Mouse (Mus musculus) gonadal fat pad, adult 2 months (tissue): ENCODE measurements around the gene Sec31a. TPM values are rescaled to one million over a fixed set of nuclear protein-coding genes. Genes with fewer than 3 reads are reported as not detected.

Source experiments
- DNase-seq: peaks from one replicate; pipeline ENCODE4 v3.0.0-alpha.2; 2012; ENCODE audit warnings: low read depth
- polyA plus RNA-seq: library from polyadenylated mRNA; depleted of rRNA; stranded (reverse); fragments of >200 nt; gene quantifications from 2 replicates; pipeline ENCODE4 v1.2.3, GENCODE M21; 2012

Sec31a gene
- polyA plus RNA-seq, 1 experiment, result 342 TPM

DNA sequence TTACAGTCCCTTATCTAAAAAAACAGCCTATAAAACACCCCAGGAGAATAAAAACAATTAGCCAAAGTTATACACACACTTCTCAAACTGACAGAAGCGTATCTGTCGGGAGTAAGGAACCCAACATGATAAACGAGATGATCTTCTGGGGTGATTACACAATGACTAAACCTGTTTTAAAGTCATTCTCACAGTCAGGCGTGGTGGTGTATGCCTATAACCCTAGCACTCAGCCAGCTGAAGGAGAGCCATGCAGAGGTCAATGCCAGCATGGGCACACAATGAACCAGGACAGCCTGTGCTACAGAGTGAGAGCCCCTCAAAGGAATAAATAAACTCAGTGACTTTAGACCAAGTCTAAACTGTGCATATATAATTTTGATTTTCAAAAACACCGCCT is 7.5 kb downstream of the Sec31a start:
- no peak for DNase-seq

DNA sequence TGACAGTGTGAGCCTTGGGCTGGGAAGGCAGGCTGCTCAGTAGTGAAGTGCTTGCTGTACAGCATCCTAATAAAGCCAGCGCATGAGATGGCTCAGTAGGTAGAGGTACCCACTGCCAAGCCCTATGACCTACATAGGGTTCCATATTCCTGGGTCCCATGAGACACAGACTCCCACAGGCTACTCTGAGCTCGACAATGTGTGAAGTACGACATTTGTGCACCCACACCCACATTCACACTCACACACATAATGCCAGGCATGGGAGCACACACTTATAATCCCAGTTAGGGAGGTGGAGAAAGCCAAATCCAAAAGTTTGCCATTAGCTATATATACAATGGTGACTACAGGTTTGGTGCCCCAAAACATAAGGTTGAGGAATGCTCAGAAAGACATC is 19.3 kb downstream of the Sec31a start:
- no peak for DNase-seq

DNA sequence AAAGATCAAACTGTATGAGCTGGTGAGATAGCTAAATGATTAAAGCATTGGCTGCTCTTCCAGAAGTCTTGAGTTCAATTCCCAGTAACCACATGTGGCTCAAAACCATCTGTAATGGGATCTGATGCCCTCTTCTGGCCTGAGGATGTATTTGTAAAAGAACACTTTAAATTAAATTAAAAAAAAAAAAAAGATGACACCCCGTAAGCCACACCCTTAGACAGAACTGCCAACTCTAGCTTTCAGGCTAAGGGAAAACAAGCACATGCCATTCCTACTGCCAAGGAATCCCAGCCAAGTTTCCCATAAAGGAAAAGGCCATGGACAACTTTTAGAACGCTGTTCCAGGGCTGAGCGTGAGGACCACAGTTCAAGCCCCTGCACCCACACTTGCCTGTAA is 22.4 kb downstream of the Sec31a start:
- no peak for DNase-seq

DNA sequence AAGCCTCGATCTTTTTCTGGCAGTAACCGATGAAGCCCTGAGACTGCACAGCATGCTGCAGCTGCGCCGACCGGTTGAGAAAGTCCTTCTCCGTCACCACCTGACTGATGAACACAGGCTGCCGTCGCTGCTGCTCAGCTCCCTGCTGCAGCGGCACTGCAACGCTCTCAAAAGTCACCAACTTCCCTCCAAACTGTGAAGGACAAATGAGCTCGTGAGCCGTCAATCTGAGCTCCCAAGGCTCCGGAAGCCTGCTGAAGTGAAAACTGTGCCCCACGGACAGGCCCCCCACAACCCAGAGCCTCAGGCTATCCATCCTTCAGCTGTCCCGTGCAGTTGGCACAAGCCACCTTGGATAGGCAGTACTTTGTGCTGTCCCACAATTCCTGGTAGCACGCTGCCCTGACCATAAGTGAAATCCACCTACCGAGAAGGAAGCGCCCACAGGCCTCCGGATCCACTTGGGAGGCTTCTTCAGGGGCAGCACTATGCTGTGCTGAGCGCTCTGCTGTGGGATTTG is 23.5 kb downstream of the Sec31a start:
- DNase-seq, result no peak

DNA sequence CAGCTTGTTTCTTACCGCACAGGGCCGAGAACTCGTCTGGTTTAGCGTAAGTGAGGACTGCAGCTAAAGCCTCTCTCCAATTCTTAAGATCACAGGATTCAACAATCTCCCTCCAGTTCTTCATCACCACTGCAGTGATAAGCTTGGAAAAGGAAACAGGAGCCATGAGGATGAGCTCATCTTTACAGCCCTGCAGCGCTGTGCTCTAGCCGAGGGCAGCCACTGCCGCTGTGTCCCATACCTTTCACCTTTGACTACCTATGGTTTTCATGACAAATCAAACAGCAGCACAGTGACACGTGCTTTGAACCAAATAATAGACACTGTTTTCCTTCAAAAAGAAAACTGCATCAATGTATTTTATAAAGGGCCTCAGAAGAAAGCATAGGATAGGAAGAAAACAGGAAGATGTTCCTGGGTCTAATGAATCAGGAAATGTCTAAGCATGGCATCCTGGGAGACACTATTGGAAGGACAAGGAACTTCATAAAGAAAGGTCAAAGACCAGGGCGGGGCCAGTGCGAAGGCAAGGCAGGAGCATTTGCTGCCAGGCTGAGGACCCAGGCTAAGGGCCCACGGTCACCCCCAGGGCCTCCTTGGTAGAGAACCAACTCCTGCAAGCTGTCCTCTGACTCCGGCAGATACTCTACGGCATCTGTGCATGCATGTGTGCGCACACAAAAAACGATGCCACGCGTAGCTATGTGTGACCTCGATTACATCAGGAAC is 32.1 kb downstream of the Sec31a start:
- DNase-seq, result no peak

DNA sequence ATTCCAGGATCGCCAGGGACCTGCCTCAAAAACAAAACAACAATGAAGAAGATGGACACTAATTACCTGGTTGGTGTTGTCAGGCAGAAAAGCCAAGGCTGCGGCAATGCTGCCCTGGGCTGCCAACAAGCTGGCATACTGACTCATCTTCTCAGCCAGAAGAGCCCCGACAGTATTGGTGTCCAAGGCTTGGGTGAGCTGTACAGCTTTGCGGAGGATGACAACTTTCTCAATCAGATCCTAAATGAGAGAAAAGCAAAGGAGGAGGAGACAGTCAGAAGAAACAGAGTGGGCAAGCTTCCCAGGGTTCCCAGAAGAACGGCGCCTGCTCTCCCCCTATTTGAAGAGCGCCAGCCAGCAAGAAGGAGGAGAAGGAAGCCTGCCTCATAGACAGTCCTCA is 34.9 kb downstream of the Sec31a start:
- DNase-seq, result no peak

DNA sequence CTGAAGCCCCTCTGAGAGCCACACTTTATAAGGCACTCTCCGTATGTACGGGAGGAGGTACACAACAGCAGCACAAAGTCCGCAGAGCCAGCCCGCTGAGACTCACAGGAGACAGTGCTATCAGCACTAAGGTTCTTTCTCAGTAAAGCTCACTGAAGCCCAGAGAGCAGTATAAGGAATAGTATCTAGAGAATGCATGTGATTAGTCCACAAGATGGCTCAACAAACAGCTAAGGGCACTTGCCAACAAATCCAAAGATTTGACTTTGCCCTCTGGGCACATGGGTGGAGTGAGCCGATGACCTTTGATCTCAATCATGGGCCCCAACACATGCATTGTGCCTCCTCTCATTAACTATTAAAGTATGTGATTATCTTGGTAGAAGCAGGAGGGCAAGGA is 35.8 kb downstream of the Sec31a start:
- no peak for DNase-seq

DNA sequence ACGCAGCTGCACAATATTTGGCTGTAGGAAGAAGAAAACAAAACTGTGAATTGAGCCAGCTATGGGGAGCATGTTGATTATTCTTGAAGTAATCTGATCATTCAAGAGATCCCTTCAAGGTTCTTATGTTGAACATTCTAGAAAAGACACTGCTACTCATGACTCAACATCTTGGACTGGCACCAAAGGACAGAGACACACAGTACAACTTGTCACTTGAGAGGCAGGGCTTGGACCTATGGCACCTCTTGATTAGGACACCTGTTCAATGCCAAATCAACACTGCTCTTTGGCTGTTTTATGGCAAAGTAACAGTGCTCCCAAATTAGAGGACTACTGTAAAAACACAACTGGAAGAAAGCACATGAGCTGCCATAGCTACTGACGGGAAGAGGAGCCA is 37.1 kb downstream of the Sec31a start:
- DNase-seq, result no peak

DNA sequence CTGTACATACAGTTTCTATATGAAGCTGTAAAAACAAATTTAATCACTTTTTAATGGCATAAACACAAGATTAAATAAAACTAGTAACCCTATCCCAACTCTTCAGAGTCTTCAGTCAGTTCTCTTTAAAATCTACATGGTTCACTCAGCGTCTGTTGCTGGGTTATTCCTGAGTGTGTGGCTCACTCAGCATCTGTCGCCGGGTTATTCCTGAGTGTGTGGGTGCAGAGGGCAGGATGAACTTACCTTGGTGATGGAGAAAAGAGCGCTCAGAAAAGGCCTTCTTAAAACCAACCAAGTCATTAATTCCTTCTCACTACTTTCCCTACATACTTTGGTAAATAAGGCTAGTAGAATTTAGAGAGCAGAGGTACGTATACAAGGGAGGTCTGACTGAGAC is 37.8 kb downstream of the Sec31a start:
- DNase-seq, result no peak

DNA sequence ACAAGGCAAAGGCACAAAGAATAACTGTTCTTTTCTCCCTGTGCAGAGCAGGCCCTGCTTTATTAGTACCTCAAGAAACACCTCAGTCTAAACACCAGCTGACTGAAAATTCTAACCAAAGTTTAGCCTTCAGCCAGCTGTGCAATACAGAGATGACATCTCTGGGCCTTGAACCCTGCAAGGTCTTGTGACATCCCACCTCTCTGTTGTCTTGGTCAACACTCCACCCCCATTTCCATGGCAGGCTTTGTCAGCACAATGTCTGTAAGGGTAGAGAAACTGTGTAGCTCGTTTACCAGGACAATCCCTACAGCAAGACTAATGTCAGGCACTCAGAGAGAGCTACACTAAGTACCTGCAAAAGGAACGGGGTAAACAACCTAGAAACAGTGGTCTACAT is 38.7 kb downstream of the Sec31a start:
- DNase-seq, result no peak

DNA sequence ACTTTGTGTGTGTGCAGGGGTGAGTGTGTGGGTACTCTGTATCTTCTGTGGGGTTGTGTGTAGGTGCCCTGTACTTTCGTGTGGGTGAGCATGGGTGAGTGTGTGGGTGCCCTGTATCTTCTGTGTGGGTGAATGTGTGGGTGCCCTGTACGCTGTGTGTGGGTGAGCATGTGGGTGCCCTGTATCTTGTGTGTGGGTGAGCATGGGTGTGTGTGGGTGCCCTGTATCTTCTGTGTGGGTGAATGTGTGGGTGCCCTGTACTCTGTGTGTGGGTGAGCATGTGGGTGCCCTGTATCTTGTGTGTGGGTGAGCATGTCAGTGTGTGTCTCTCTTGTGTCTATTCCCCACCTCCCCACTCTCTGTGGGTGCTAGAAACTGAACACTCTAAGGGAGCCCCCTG is 41.3 kb downstream of the Sec31a start:
- no peak for DNase-seq

DNA sequence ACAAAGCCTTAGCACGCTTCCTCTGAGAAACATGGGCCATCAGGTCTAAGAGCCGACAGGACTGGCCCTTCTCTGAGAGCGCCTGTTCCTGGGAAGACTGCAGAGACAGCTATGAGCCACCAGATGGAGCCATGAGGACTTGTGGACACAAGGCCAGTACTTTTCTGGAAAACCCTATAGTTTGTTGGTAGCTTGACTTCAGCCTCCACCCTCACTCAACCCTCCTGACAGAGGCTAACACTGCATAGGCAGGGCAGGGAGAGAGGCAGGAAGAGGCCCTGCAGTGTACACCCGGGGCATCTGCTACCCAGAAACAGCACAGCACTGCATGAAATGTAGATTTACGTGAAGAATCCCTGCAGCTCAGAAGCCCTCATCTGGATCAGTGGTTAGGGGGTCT is 42.1 kb downstream of the Sec31a start:
- no peak for DNase-seq

DNA sequence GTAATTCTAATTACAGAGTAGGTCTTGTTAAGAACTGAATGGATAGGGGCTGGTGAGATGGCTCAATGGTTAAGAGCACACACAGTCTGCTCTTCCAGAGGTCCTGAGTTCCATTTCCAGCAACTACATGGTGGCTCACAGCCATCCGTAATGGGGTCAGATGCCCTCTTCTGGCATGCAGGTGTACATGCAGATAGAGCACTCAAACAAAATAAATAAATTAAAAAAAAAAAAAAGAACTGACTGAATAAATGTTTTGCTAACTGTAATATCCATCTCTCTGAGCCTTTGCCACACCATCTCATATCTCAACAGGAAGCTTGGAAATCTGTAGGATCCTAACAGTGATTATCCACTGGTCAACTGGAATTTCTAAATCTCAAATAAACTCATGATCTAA is 45.1 kb downstream of the Sec31a start:
- no peak for DNase-seq

DNA sequence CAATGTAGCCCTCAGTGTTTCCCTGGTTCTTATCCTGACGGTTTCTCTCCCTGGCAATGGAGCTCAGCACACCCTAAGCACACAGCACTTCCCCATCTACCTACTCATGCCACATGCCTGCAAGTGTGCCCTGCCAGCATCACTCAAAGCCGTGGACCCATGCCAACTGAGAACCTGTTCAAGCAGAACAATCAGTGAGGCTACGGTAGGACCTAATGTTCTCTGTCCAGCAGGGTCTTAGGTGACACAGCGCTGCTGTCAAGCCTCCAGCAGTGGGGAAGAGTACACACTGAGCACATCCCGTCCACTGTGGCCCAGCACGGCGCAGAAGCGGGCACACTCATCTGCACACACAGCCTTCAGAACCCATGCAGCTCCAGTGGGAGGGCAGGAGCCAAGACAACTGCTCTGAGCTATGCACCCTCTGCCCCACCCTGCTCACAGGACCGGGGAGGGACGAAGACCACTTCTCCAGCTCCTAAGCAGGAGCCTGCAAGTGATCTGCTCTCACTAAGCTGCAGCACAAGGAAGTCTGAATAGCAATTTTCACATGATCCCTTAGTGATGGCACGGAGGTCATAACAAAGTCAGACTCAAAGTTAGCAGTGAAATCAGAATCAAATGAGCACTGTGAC is 46.1 kb downstream of the Sec31a start:
- peak; percentile 30 for DNase-seq

DNA sequence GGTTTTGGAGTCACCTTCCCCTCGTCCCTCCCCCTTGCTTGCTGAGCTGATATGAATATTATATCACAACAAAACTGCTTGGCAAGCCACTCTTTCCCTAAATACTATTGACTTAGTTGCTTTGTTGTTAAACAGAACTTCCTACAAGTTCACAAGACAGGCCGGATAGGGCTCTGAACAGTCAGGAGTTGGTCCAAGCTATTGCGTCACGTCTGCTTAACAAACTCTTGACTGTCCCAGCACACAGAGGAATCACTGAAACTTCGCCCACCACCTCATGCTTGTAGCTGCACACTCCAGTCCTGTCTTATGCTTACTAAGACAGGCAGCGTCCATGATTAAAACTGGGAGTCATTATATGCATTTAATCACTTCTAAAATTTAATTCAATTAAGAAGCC is 46.9 kb downstream of the Sec31a start:
- DNase-seq, result peak; percentile 45

DNA sequence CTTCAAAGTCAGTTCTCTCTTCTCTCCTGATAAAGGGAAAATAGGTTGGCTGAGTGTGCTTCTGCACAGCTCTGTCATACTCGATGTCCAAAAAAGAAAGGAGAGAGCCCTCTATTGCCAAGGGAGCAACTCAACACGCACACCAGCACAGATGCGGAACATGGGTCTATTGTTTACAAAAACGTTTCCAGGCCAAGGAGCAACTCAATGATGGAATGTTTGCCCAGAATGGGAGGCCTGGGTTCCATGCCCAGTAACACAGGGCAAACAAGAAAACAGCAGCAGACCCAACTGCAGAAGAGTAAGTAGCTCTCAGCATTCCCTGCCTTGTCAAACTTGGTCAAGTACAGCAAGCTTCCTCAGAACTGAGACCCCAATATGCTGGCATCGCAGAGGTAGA is 47.5 kb downstream of the Sec31a start:
- no peak for DNase-seq

DNA sequence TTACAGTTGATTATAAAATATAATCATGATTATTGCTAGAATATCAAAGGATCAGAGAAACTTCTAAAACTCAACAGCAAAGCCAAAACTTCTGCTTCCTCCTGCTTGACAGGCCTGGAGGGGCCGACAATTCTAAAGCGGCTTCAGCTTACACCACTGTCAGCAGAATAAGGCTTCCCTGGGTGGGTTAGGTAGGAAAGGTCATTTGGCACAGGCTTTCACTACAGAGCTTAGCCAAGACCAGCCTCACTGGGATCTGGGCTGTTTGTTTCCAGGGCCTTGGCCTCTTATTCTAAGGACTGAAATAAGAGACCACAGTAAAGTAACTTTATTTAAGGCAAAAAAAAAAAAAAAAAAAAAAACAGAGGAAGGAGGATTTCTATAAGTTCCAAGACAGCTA is 49.0 kb downstream of the Sec31a start:
- no peak for DNase-seq

DNA sequence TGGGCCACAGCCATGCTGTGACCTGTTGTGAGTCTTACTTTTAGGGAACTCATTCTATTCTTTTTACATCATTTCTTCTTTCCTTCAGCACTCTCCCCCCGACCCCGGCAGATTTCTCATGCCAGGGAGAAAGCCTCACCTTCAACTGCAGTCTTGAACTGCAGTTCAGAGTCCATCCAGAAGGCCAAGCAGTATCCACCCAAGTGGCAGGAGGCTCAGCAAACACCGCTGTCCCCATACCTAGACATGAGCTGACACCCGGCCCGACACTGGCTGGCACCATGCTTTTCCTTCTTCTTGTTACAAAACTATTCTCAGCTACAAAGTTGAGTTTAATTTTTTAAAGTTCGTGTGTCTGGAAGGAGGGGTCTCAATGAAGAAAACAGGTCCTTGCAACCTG is 55.7 kb downstream of the Sec31a start:
- DNase-seq, result no peak

DNA sequence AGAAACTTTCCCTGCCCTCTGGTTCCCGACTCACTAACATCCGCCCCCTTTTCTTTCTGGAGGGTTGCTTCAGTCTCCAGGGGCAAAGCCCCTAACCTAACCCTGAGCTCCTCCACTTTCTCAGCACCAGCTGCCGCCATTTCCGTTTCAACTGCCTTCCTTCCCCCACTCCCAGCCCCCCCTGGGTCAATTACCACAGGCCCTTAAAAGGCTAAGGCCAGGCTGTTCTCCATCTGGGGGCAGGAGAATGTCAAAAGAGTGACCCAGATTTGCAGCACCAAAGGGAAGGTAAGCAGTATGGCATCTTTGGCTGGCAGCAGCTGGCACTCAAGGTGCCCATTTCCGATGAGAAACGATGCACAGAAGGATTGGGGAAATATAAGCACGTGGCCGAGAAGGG is 57.7 kb downstream of the Sec31a start:
- no peak for DNase-seq

DNA sequence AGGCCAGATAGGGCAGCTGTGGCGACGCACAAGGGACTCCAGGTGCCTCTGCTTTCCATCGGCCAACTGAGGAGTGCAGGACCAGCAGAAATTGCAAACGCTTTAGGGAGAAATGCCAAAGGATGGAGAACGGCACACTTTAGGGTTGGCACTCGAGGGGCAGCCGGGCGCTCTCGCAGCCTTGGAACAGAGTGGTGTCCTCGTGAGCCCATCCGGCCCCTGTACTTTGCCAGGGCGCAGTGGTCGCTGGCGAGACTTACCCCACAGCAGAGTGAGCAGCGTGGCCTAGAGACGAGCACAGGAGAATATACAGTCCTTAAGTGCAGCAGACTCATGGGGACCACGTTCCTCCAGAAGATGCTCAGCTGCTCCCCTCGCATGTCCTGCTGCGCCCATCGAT is 61.4 kb downstream of the Sec31a start:
- DNase-seq, result no peak

DNA sequence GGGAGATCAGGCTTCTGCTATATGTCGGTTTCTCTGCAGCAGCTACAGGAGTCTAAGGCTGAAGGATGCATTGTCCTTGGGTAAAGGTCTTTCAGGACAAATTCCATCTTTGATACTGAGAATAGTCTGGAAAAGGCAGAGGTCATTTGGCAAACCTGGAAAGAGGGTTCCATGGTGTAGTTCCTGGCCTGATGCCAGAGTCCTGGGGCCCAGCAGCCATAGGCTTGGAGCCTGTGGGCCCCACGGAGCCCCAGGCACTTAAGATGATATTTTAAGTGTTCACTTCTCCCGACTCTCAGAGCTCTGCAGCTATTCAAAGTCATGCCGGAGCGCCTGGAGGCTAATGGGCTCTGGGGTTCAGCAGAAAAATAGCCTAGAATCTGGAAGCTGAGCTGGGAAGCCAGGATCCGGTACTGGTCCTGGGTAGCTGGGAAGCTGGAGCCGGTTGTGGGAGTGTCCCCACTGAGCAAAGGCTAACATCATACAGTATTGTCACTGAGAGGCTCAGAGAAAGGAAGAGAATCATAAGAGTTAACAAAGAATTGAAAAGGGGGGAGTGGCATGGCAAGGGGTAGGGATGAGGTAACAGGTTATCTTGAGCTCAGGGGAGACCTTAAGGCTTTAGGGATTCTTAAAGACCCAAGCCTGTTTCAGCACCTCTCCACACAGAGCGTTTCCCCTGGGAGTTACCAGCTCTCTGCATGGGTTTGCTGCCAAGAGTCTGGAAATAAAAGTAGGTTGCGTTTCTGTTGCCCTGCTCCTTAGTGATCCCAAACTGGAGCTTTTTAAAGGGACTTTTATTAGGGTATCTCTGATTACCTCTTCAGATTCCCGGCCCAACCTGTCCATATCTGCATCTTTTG is 62.8 kb downstream of the Sec31a start:
- no peak for DNase-seq

DNA sequence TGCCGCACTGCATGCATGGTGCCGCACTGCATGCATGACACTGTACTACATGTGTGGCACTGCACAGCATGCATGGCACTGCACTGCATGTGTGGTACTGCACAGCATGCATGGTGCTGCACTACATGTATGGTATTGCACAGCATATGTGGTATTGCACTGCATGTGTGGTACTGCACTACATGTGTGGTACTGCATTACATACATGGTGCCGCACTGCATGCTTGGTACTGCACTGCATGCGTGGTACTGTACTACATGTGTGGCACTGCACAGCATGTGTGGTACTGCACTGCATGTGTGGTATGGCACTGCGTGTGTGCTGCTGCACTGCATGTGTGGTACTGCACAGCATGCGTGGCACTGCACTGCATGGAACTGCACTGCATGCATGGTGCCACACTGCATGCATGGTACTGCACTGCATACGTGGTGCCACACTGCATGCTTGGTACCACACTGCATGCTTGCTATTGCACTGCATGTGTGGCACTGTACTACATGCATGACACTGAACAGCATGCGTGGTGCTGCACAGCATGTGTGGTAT is 65.1 kb downstream of the Sec31a start:
- DNase-seq, result no peak
